Mouse (Mus musculus): ENCODE data around the gene Mmp14. TPM values are rescaled to one million over a fixed set of nuclear protein-coding genes. Genes with fewer than 3 reads are reported as not detected.

The Mmp14 gene
- polyA plus RNA-seq, 1 experiment from 2014 or later = 127 TPM

- peak; percentile 42; the same call in 1 of the 2 replicates for ATAC-seq (ENCODE audit: insufficient number of reproducible peaks, low FRiP score)
- Histone ChIP-seq H3K4me3 (peak overlapping the region; percentile 17), H3K4me1 (replicated peaks) (peaks cover 52% of the 10 kb centered on the region), H3K27me3 (replicated peaks) (no peaks in the 10 kb centered on the region), H3K9ac (no peak overlapping the region), H3K27ac (ENCODE audit: poor library complexity, severe bottlenecking) (no peak overlapping the region), H3K36me3 (no peaks in the 10 kb centered on the region), H3K9me3 (replicated peaks) (no peaks in the 10 kb centered on the region), H3K4me2 (peak overlapping the region; percentile 61)
- WGBS = 11% methylated on average over 18 of the region's 18 CpGs
Measured at GRCm38 (mm10) chr14:54413877-54414700, 17.3 kb upstream of the Mmp14 start.

DNA sequence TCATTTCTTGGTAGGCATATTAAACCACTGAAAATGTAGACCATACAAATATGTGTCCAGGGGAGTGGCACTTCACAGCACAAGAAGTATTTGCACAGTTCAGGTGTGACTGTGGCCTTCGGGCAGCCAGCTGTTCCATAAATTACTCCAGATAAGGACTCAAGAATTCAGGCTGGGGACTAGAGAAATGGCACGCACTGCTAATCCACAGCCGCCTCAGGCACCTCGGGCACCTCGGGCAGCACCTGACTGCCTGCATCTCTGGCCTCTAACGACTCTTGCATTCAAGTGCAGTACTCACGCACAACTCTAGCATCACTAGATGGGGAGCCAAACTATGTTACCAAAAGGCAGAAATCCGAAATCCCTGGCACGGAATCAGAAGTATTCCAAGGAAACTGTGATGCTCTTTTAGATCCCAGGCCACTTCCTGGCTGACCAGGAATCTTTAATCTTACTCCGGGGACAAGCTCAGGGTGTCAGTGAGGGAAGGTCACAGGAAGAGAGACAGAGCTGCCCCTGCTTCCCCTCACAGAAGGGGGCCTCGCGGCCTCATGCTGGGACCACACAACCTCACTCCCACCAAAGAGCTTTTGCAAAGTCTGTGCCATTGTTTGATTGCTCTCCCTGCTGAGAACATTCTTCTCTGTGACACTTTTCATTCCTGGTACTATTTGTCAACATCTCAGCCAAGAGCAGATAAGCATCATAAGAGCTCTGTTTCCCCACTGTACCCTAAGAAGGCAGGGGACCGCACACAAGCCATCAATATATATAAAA lies 16.0 kb upstream of the Mmp14 start:
- no peak for ATAC-seq (ENCODE audit: insufficient number of reproducible peaks, low FRiP score)
- Histone ChIP-seq H3K27ac (ENCODE audit: poor library complexity, severe bottlenecking) (no peak overlapping the region), H3K4me3 (no peak overlapping the region), H3K4me1 (replicated peaks) (peaks cover 39% of the 10 kb centered on the region), H3K9ac (peak overlapping the region; percentile 22; the same call in 1 of the 2 replicates), H3K9me3 (replicated peaks) (no peaks in the 10 kb centered on the region), H3K27me3 (replicated peaks) (no peaks in the 10 kb centered on the region), H3K4me2 (0 out of 2 replicates have a peak overlapping the region, but pooled peaks have one; percentile 2), H3K36me3 (no peaks in the 10 kb centered on the region)
- 15% methylated on average over 13 of the region's 13 CpGs for WGBS

DNA sequence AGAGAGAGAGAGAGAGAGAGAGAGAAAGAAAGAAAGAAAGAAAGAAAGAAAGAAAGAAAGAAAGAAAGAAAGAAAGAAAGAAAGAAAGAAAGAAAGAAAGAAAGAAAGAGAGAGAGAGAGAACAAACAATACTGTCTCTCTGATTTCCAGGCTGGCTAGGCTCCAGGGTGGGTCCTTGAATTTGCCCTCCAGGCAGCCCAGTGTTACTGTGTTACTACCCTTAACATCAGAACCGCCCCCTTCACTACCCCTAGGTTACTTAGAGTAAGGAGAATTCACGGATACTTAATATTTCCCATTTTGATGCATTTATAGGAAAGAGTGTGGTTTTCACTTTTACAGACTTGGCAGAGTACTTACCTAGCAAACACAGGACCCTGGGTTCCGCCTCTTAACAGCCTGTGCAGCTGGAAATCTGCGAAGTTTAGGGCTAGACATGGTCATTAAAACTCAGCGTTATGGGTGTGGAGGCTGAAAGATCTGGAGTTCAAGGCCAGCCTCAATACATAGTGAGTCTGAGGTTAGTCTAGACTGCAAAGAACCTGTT lies 15.1 kb upstream of the Mmp14 start:
- Histone ChIP-seq H3K4me1 (replicated peaks) (peaks cover 35% of the 10 kb centered on the region), H3K9me3 (replicated peaks) (no peaks in the 10 kb centered on the region), H3K9ac (no peak overlapping the region), H3K27ac (ENCODE audit: poor library complexity, severe bottlenecking) (no peak overlapping the region), H3K4me3 (no peak overlapping the region), H3K36me3 (no peaks in the 10 kb centered on the region), H3K4me2 (no peak overlapping the region), H3K27me3 (replicated peaks) (no peaks in the 10 kb centered on the region)
- 56% methylated on average over 5 of the region's 5 CpGs for WGBS
- no peak for ATAC-seq (ENCODE audit: insufficient number of reproducible peaks, low FRiP score)

- H3K27me3 ChIP-seq (replicated peaks) = no peaks in the 10 kb centered on the region
- H3K27ac ChIP-seq (ENCODE audit: poor library complexity, severe bottlenecking) = no peak overlapping the region
- ATAC-seq (ENCODE audit: insufficient number of reproducible peaks, low FRiP score) = no peak
- H3K4me2 ChIP-seq = peak overlapping the region; percentile 60
- H3K36me3 ChIP-seq = no peaks in the 10 kb centered on the region
- WGBS = 63% methylated on average over 4 of the region's 4 CpGs
- no peaks in the 10 kb centered on the region for H3K9me3 ChIP-seq (replicated peaks)
- 0 out of 2 replicates have a peak overlapping the region, but pooled peaks have one; percentile 60 for H3K9ac ChIP-seq
- H3K4me3 ChIP-seq = no peak overlapping the region
- peaks cover 36% of the 10 kb centered on the region for H3K4me1 ChIP-seq (replicated peaks)
Measured at GRCm38 (mm10) chr14:54416830-54417229, 14.6 kb upstream of the Mmp14 start.

DNA sequence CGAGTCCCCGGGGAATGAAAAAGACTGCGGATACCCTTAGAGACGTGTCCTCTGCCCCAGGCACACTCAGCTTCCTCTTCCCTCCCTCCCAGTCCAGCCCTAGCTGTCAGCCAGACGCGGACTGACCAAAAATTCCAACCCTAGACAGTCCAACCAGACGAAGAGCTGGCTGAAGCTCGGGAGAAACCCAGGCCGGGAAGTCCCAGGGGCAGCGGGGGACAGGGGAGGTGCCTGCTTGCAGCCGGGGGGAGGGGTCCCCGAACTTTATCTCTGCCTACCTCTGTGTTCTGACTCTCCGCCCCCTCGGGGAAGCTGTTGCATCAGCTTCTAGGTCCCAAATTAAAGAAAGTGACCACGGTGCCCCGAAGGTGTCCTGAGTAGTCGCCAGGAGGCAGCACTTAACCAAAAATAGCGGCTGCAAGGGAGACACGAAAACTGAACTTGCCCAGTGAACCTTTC lies 13.8 kb upstream of the Mmp14 start, which contains the start of gene Slc7a7:
TSS of gene Slc7a7 (minus strand) at position 158 of the 459 bp plus-strand sequence.
- Histone ChIP-seq H3K4me1 (replicated peaks) (peaks cover 36% of the 10 kb centered on the region), H3K27me3 (replicated peaks) (no peaks in the 10 kb centered on the region), H3K4me3 (peak within 1 kb of the TSS; percentile 19), H3K9me3 (replicated peaks) (no peaks in the 10 kb centered on the region), H3K36me3 (no peaks in the 10 kb centered on the region), H3K4me2 (peak within 1 kb of the TSS; percentile 60), H3K27ac (ENCODE audit: poor library complexity, severe bottlenecking) (no peak within 1 kb of the TSS), H3K9ac (peak within 1 kb of the TSS; percentile 60)
- 4% methylated on average over 19 of the region's 19 CpGs for WGBS
- ATAC-seq (ENCODE audit: insufficient number of reproducible peaks, low FRiP score) = no peak

DNA sequence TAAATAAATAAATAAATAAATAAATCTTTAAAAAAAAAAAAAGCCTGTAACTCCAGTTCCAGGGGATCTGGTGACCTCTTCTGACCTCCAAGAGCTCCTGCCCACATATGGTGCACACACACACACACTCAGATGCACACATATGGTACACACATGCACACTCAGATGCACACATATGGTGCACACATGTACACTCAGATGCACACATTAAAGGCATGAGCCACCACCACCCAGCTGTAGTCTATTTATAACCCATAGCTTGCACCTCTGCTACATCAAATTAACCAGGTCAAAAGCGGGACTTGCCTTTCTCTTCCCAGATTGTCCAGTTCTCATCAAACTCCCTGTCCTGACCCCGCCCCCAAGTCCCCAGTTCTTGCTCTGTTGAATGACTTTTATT lies 10.4 kb upstream of the Mmp14 start:
- no peak overlapping the region for H3K4me2 ChIP-seq
- H3K4me3 ChIP-seq = no peak overlapping the region
- 80% methylated on average over 2 of the region's 2 CpGs for WGBS
- H3K36me3 ChIP-seq = no peaks in the 10 kb centered on the region
- no peak overlapping the region for H3K9ac ChIP-seq
- H3K9me3 ChIP-seq (replicated peaks) = 0 out of 2 replicates have a peak, but pooled peaks cover 4% of the 10 kb centered on the region
- H3K4me1 ChIP-seq (replicated peaks) = peaks cover 14% of the 10 kb centered on the region
- no peak overlapping the region for H3K27ac ChIP-seq (ENCODE audit: poor library complexity, severe bottlenecking)
- 0 out of 2 replicates have a peak, but pooled peaks have one; percentile 56 for ATAC-seq (ENCODE audit: insufficient number of reproducible peaks, low FRiP score)
- H3K27me3 ChIP-seq (replicated peaks) = no peaks in the 10 kb centered on the region

DNA sequence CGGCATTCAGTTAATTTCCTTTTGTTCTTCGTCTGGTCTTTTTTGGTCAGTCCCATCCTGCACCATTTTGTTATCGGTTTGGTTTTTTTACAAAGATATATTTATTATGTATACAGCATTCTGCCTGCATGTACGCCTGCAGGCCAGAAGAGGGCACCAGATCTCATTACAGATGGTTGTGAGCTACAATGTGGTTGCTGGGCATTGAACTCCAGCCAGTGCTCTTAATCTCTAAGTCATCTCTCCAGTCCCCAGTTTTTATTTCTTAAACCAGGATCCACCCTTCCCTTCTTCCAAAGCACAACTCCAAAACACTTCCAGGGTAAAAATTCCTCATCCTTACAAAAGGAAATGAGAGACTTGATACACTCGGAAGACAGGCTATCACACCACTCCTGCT lies 8.0 kb upstream of the Mmp14 start:
- H3K9ac ChIP-seq = no peak overlapping the region
- no peaks in the 10 kb centered on the region for H3K27me3 ChIP-seq (replicated peaks)
- no peak overlapping the region for H3K4me2 ChIP-seq
- no peak for ATAC-seq (ENCODE audit: insufficient number of reproducible peaks, low FRiP score)
- H3K4me3 ChIP-seq = no peak overlapping the region
- H3K4me1 ChIP-seq (replicated peaks) = peaks cover 14% of the 10 kb centered on the region
- H3K36me3 ChIP-seq = 0 out of 2 replicates have a peak, but pooled peaks cover 4% of the 10 kb centered on the region
- WGBS = 54% methylated on average over 5 of the region's 5 CpGs
- no peak overlapping the region for H3K27ac ChIP-seq (ENCODE audit: poor library complexity, severe bottlenecking)
- H3K9me3 ChIP-seq (replicated peaks) = 0 out of 2 replicates have a peak, but pooled peaks cover 4% of the 10 kb centered on the region

- no peaks in the 10 kb centered on the region for H3K27me3 ChIP-seq (replicated peaks)
- no peak overlapping the region for H3K9ac ChIP-seq
- peaks cover 14% of the 10 kb centered on the region for H3K36me3 ChIP-seq
- no peak overlapping the region for H3K4me3 ChIP-seq
- no peak overlapping the region for H3K27ac ChIP-seq (ENCODE audit: poor library complexity, severe bottlenecking)
- WGBS = 64% methylated on average over 1 of the region's 1 CpGs
- ATAC-seq (ENCODE audit: insufficient number of reproducible peaks, low FRiP score) = no peak
- peaks cover 26% of the 10 kb centered on the region for H3K4me1 ChIP-seq (replicated peaks)
- no peak overlapping the region for H3K4me2 ChIP-seq
- 0 out of 2 replicates have a peak, but pooled peaks cover 4% of the 10 kb centered on the region for H3K9me3 ChIP-seq (replicated peaks)
Measured at GRCm38 (mm10) chr14:54424634-54425033, 6.8 kb upstream of the Mmp14 start.

GRCm38 (mm10) chr14:54425540-54425939 lies 5.9 kb upstream of the Mmp14 start:
- no peak overlapping the region for H3K4me3 ChIP-seq
- no peak overlapping the region for H3K27ac ChIP-seq (ENCODE audit: poor library complexity, severe bottlenecking)
- no peaks in the 10 kb centered on the region for H3K27me3 ChIP-seq (replicated peaks)
- H3K9me3 ChIP-seq (replicated peaks) = 0 out of 2 replicates have a peak, but pooled peaks cover 4% of the 10 kb centered on the region
- 61% methylated on average over 1 of the region's 1 CpGs for WGBS
- peaks cover 35% of the 10 kb centered on the region for H3K4me1 ChIP-seq (replicated peaks)
- H3K36me3 ChIP-seq = peaks cover 14% of the 10 kb centered on the region
- H3K9ac ChIP-seq = no peak overlapping the region
- no peak for ATAC-seq (ENCODE audit: insufficient number of reproducible peaks, low FRiP score)
- no peak overlapping the region for H3K4me2 ChIP-seq

GRCm38 (mm10) chr14:54426003-54426688 lies 5.3 kb upstream of the Mmp14 start:
- Histone ChIP-seq H3K36me3 (peaks cover 14% of the 10 kb centered on the region), H3K4me3 (peak overlapping the region; percentile 95), H3K9me3 (replicated peaks) (0 out of 2 replicates have a peak, but pooled peaks cover 4% of the 10 kb centered on the region), H3K9ac (peak overlapping the region; percentile 89), H3K4me1 (replicated peaks) (peaks cover 37% of the 10 kb centered on the region), H3K27me3 (replicated peaks) (no peaks in the 10 kb centered on the region), H3K27ac (ENCODE audit: poor library complexity, severe bottlenecking) (peak overlapping the region; percentile 85), H3K4me2 (peak overlapping the region; percentile 80)
- no peak for ATAC-seq (ENCODE audit: insufficient number of reproducible peaks, low FRiP score)
- 33% methylated on average over 14 of the region's 14 CpGs for WGBS

Data from heart, embryonic 12.5 days (tissue).